Mouse (Mus musculus): Measurements from ENCODE around the gene Parp6.

Parp6 gene

DNA sequence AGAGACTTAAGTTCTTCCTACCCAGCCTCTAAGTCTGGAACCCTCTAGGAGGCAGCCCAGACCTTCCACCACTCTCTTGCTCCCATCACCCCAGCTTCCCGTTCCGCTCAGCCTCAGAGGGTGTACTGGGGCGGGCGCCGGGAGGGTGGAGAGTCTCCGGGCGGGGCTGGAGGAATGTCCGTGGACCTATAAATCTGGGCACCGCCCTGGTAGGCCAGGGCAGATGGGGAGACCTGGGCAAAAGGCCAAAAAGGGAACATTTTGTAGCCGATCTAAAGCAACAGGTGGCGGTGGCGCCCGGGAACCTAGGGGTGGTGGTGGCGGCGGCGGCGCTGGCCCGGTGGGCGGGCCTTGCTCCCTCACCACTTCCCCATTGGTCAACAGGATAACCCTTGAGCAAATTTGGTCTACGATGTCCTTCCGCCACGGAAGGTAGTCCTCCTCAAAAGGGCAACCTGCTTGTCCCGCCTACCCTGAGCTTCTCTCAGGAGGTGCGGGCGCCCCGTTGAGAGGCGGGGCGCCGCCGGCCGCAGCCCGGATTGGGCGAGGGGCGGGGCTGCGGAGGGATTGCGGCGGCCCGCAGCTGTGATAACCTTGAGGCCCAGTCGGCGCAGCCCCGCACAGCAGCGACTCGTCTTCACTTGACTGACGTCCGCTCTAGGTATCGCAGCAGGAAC is 39.0 kb downstream of the Parp6 start, which contains the start of gene Pkm:
TSS of gene Pkm (plus strand) at position 411 of the 677 bp plus-strand sequence.
- peak; percentile 99 for DNase-seq (ENCODE audit: low read depth)

DNA sequence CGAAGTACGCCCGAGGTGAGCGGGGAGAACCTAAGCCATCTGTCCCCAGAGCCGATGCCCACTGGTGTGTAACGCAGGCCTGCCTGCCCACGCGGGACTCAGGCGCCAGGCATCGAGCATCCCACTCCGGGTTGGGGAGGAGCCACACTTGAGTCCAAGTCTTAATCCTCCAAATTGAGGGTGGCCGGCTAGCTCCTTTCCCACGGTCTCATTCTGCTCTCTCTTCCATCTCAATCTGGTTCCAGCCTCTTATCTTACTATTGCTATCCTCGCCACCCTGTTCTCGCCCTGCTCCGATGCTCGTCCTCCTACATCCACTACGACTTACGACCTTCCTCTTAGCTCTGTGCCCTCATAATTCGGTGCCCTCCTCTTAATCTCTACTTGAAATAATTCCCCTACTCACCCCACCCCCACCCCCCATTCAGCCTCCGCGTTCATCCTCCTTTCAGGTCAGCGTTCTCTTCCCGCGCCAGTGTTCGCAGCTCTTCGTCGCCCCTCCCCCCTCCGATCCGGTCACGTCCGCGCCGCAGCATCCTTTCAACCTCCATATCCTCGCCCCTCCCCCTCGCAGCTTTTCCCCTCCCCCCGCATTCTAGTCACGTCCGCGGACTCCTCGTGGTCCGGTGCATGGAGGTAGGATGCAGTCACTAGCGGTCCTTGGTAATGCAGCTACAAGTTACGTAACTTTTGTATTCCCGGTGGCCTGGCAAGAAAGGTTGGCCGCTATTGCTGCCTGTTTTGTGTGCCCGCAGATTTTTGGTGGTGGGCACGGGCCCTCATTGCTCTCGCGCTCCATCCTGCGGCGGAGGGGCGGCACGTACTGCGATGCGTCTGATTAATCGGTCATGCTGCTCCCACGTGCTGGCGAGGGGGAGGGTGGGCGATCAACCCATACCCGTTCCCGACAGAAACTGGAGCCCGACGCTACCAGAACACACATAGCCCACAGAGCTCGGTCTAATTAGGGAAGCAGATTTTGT is 39.8 kb downstream of the Parp6 start:
- DNase-seq (ENCODE audit: low read depth) = peak; percentile 93

- DNase-seq (ENCODE audit: low read depth) = peak; percentile 64
Measured at GRCm38 (mm10) chr9:59658146-59658545, 41.1 kb downstream of the Parp6 start.

- DNase-seq (ENCODE audit: low read depth) = peak; percentile 94
Measured at GRCm38 (mm10) chr9:59659036-59660026, 42.2 kb downstream of the Parp6 start.

DNA sequence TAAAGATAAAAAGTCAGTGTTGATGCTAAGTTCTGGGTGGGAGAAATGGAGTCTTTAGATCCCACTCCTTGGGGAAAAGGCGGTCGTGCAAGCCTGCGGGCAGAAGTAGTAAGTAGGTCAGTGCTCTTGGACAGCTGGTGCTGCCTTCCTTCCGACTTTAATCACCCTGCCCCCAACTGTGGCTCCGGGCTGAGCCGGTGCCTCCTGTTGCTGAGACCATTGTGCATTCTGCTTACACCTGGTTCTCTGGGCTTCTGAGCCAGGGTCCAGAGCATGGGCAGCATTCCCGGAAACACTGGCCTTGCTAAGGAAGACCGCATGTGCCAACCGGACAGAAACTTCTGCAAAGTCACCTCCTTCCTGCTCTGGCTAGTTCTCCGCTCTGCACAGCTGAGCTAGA is 43.3 kb downstream of the Parp6 start:
- DNase-seq (ENCODE audit: low read depth) = peak; percentile 36

DNA sequence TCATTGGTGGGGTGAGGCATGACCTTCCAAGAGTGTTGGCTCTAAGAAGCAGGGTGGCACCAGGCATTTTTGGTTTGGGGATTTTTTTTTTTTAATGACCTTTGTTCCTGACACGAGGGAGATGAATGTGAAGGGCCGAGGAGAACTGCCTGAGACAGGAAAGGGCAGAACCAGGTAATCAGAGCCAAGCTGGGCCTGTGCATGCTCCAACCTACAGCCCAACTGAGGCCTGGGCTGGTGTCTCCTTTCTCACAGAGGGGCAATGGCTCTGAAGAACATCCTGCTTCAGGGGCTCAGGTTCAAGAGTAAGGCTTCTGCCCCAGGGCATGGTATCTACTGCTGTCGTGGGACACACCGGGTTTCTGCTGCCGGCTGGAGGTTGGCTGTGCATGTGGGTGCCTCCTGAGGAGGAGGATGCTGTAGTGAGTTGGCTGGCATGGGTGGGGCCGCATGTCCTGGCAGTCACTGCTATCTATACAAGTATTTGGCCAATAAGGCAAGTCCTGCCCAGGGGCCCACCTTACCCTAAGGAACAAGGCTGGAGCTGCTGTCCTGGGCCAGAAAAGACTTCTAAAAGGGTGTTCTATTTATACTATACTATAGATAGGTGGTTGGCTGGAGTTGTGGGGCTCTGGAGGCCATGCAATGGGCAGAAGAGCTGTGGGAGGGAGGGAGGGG is 44.4 kb downstream of the Parp6 start:
- no peak for DNase-seq (ENCODE audit: low read depth)

DNA sequence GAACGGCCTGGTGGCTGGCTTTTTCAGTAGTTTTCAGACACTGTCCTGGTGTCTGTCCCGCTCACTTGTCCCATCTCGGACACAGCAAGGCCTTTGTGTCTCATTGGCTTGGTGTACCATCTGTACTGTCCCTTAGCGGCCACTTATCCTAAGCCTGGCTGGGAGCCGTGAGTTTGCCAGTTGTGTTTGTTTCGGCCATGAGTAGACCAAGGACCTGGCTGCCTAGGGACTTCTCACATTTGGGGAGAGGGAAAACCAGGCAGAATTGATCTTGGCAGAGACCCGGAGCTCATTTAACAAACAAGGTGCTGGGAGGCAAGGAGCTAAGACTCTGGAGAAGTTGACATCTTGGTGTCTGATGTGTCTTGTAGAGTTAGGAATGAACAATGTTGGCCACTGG is 46.1 kb downstream of the Parp6 start:
- no peak for DNase-seq (ENCODE audit: low read depth)

DNA sequence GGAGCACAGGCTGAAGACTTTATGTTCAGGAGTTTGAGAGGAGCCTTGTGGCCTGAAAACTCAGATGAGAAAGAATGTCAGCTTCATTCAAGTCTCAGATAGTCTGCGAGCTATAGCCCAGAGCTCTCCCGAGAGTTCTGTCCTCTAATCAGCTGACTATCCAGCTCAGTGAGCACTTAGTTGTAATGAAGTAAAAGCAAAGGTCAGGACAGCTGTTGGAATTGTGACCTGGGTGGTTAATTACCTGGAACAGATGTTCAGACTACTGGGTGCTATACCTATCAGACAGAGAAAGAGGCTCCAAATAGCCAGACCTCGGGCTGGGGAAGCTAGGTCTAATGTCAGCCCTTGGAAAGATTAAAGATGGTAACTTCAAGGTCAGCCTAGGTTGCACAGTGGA is 46.9 kb downstream of the Parp6 start:
- no peak for DNase-seq (ENCODE audit: low read depth)

GRCm38 (mm10) chr9:59664664-59665256 is 47.7 kb downstream of the Parp6 start:
- no peak for DNase-seq (ENCODE audit: low read depth)

- DNase-seq (ENCODE audit: low read depth) = no peak
Measured at GRCm38 (mm10) chr9:59666016-59666415, 48.9 kb downstream of the Parp6 start.

- no peak for DNase-seq (ENCODE audit: low read depth)
Measured at GRCm38 (mm10) chr9:59666813-59667212, 49.7 kb downstream of the Parp6 start.

GRCm38 (mm10) chr9:59667250-59667649 is 50.2 kb downstream of the Parp6 start:
- no peak for DNase-seq (ENCODE audit: low read depth)

DNA sequence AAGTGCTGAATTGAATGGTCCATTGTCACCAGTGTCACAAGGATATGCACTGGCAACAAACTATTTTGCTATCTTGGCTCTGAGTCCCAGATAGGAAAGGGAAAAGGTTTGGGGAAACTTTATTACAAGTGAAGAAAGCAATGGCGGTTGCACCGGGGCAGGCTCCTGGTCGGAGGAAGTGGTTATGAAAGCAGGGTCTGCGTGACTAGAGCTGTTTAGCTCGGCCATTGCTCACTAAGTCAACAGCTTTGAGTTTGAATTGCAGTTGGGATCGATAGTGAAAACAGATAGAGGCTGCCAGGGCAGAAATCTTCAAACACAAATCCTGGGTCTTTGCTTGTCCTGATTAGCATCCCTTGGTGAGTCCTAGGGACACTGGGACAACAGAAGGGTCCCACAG is 50.8 kb downstream of the Parp6 start:
- no peak for DNase-seq (ENCODE audit: low read depth)

GRCm38 (mm10) chr9:59668473-59668872 is 51.4 kb downstream of the Parp6 start:
- no peak for DNase-seq (ENCODE audit: low read depth)

- DNase-seq (ENCODE audit: low read depth) = peak; percentile 52
Measured at GRCm38 (mm10) chr9:59669172-59669571, 52.1 kb downstream of the Parp6 start.

DNA sequence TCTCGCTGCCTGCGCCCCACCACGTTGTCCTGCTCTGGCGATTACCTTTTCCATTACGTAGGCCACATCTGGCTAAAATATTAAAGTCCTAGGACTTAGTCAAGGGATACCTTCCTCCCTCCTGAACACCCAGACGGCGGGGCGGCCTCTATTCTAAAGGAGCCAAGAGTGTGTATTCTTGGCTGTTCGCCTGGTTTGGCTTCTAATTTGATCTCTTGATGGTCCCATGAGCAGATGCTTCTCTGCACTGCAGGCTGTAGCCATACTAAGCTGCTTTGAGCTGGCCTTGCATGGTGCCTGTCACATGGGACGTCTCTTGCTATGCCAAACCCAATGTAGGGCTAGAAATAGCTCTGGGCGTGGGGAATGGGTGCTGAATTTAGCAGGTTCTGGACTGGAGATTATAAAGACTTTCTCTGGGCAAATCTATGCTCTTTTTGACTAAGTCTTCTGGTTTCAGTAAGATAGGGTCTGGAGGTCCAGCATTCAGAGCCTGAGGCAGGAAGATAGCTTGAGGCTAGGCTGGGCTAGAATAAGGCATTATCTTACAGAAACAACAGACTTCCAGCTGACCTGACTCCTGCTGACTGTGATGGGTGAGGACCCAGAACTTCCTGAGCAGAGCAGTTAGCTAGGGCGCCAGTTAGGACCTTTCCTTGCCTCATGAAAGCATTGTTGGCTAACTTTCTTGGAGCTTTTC is 55.3 kb downstream of the Parp6 start:
- DNase-seq (ENCODE audit: low read depth) = no peak

DNA sequence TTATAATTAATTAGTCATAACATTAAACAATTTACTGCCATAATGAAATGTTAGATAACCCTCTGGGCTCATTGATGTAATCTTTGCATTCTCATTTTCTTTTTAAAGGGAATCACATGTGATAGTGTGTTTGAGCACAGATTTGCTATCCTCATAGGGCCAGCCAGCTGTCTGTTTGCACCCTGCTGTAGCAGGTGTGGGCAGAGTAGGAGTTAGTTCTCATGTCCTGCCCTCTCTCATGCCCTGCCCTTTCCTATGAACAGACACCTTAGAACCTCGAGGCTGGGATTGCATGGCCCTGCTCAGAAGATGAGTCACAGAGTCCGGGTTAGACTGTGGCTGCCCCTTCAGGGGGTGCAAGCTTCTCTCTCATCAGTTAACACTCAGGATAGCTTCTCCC is 56.3 kb downstream of the Parp6 start:
- DNase-seq (ENCODE audit: low read depth) = no peak

DNA sequence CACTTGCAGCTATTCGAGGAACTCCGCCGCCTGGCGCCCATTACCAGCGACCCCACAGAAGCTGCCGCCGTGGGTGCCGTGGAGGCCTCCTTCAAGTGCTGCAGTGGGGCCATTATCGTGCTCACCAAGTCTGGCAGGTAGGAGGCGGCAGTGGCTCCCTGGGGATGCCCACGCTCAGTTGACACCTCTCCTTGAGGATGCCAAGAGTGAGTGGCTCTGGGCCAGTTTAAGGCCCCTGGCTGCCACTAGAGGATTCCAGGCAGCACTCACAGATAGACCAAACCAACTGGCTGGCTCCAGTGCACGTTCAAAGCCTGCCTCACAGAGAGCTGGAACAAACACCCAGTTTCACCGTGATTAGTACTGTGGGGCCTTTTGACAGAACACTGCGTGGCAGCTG is 58.5 kb downstream of the Parp6 start:
- no peak for DNase-seq (ENCODE audit: low read depth)

DNA sequence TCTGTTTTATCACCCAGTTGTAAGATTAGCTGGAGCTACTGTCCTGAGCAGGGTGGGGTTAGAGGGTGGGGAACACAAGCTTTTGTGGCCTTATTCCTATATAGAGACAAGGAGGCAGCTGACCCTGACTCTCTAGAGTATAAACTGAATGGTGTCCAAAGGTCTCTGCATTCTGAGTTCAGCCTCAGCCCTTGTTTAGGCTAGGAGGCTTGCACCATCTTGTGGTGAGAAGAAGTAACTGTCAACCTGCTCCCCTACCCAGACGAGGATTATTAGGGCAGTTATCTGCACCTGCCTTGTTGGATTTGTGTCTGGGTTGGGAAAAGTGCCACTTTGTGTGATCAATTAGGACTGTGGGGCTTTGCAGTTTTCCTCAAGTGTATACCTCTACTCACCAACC is 61.2 kb downstream of the Parp6 start:
- DNase-seq (ENCODE audit: low read depth) = peak; percentile 68

Measured in induced T-regulatory cell, adult 2 months (primary cell).